Mouse (Mus musculus): ENCODE data around the gene Cd27. TPM values are rescaled to one million over a fixed set of nuclear protein-coding genes. Genes with fewer than 3 reads are reported as not detected.

Cd27 gene
- total RNA-seq, 2 experiments from 2014 or later = not detected

DNA sequence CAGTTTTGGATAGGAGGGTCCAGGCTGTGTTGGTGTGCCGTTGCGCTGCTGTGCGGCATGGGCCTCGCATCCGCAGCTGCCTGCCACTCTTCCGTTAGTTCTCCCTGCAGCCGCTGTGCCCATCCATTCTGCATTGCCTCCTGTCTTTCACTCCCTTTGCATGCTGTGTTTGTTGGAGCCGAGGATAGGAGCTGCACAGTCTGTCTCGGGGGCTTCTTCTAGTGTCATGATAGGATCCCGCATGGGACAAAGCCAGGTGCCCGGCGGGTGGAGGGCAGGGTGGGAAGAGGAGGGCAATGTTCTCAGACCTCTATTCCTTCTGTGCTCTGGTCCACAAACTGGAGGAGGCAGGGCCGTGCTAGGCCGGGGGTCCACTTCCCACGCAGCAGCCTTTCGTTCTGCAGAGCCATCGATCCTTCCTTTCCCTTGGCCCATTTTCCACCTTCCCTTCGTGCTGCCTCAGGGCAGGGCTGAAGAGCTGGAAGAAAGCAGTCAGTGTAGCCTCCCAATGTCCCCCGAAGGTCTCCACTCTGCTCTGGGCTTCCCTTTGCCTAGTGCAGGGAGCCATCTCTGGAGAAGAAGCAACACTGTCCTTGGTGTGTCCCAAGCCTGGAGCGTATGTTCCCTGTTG is 15.6 kb downstream of the Cd27 start:
- DNase-seq (ENCODE audit: low spot score in 2 of 2) = no peak
- intact Hi-C loops (cut with DNase I) = no loop called here

DNA sequence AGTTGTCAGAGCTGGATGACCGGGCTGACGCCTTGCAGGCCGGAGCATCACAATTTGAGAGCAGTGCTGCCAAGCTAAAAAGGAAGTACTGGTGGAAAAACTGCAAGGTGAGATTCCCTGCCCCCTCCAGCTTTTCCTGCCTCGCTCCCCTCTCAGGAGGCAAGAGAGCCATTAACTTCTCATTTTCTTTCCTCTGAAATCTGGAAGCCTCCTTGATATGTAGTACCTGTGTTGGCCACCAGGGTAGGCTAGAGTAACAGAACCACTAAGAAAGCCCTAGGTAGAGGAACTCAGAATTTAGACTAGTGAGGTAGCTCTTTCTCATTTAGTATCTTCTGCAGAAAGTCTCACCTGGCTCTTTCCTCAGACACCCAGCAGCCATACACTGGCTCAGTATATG is 17.8 kb downstream of the Cd27 start:
- intact Hi-C loops (cut with DNase I) = no loop called here
- peak; percentile 38 to 56 for DNase-seq (ENCODE audit: low spot score in 2 of 2)

DNA sequence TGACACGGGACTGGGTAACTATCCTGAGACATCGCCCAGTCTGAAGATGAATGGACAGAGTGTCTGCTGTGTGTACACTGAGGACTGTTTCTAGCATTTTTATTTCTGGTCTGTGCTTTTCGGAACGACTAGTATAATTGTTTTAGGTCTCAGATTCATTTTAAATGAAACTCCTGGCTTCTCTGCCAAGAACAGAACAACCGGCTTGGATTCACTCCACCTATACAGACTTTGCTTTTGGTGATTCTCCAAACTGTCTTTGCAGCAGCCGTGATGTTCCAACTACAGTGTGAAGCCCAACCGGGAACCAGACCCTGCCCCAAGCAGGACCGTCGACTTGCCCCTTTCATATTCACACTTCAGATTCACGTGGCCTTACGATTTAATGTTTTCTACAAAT is 18.9 kb downstream of the Cd27 start:
- intact Hi-C loops (cut with DNase I) = loop anchor here (2.0 kb wide), 1 partner anchor 53 kb away; no protein-coding TSS in a partner anchor
- peak; percentile 34 to 40 for DNase-seq (ENCODE audit: low spot score in 2 of 2)

DNA sequence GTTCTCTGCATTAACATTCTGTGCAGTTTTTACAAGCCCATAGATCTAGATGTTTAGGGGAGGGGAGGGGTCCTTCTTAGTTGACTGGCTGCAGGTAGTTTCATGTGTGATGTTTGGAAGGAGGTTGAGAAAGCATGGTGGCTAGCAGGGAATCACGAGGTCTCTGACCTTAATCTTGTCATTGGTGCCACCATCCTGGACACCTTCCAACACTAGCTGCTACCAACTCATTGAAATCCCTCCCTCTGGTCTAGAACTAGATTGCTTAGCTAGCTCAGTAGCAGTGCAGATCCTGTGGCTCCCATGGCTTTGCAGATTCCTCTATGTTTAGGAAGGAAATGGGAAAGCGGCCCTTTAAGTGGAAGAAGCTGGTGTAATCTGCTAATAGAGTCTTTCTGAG is 19.9 kb downstream of the Cd27 start:
- DNase-seq (ENCODE audit: low spot score in 2 of 2) = no peak
- intact Hi-C loops (cut with DNase I) = loop anchor here (2.0 kb wide), 1 partner anchor 54 kb away; no protein-coding TSS in a partner anchor

DNA sequence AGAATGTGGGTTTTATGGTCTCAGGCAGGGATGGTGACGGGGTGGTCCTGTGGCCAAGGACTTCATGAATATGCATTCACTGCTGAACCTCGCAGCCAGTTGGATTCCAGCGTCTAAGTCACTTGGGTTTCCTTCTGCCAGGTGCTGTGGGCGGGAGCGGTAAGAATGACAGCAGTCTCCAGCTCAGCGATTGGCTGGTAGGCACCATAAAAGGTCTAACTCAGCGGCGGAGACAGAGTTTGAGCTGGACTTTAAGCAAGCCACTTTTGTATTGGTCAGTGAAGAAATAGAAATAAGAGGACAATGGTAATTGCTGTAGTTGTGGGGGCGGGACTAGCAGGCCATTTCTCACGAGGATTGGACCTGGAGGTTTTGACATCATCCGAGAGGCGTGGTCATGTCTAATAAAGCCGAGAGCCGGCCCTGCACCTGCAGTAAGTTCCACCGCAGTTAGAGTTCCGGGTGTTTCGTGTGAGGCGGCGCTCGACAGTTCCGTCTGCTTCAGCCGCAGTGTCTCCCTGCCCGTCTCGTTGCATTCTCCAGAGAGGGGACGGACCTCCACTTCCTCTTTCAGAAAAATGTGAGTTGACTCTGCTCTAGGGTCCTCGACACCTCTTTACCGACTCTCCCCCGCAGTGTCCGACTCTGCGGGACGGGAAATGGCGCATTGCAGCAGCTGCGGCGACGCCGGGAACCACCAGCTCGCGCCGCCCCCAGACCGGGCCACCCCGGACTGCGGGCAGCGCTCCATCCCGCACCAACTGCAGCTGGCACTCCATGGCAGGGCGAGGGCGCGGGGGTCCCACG is 21.5 kb downstream of the Cd27 start, which contains the start of gene Vamp1:
Gene Vamp1, plus strand, starts transcription at position 404 of the 807 bp plus-strand sequence.
- intact Hi-C loops (cut with DNase I) = no loop called here
- peak; percentile 93 to 96 for DNase-seq (ENCODE audit: low spot score in 2 of 2)

DNA sequence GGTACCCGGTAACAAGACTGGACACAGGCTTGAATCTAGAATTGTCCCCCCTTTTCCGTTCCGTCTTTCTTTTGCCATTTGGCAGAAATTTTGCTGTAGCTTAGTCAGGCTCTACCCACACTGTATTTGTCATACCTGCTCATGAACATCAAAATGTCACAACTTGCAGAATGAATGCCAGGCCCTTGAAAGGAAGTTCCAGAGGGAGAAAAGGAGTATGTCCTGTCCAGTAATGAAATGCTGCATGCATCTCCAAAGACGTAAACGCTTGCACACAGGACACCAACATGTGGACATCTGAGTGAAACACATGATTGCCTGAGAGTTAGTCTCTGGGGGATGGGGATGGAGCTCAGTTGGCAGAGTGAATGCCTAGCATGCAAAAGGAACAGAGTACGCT is 23.1 kb downstream of the Cd27 start:
- intact Hi-C loops (cut with DNase I) = no loop called here
- DNase-seq (ENCODE audit: low spot score in 2 of 2) = no peak

DNA sequence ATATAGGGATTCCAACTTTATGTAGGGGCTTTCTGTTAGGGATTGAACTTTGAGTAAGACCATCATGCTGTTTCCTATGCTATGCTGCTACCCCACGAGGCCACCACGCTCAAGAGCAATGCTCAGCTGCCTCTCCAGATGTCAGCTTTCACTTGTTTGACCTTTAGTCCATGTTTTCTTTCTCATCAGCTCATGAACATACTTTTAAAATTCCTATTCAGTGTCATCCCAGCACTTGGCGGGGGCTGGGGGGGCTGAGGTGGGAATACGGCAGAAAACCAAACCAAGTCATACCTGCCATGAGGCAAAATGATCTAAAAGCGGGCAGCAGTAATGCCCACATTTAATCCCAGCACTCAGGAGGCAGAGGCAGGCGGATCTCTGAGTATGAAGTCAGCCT is 23.7 kb downstream of the Cd27 start:
- intact Hi-C loops (cut with DNase I) = no loop called here
- no peak for DNase-seq (ENCODE audit: low spot score in 2 of 2)

DNA sequence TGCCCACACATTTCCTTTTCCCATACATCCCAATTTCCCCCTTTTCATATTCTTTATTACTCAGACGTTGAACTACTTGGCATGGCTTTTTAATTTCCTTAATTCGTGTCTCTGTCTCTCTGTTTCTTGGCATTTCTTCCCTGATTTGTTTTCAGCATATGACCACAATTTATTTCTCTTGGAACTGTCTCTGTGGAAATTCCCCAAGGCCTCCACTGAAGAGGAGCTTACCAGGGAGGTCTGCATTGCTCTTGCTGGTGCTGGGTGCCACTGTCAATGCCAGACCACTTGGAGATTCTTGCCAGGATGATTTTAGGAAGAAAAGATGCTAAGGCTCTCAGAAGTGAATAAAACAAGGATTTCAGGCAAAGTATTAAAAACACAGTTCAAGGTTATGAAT is 24.2 kb downstream of the Cd27 start:
- intact Hi-C loops (cut with DNase I) = no loop called here
- no peak for DNase-seq (ENCODE audit: low spot score in 2 of 2)

DNA sequence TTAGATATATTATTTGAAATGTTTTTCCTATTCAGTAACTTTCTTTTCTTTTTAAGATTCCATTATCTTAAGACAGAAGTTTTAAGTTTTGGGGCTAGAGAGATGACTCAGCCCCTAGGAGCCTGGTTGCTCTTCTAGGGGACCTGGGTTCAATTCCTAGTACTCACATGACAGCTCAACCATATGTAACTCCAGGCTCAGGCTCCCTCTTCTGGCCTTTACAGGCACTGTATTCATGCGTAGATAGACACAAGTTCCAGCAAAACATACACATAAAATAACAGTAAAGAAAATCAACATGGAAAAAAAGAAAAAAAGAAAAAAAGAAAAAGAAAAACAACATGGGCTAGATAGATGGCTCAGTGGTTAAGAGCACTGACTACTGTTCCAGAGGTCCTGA is 26.4 kb downstream of the Cd27 start:
- intact Hi-C loops (cut with DNase I) = no loop called here
- DNase-seq (ENCODE audit: low spot score in 2 of 2) = no peak

DNA sequence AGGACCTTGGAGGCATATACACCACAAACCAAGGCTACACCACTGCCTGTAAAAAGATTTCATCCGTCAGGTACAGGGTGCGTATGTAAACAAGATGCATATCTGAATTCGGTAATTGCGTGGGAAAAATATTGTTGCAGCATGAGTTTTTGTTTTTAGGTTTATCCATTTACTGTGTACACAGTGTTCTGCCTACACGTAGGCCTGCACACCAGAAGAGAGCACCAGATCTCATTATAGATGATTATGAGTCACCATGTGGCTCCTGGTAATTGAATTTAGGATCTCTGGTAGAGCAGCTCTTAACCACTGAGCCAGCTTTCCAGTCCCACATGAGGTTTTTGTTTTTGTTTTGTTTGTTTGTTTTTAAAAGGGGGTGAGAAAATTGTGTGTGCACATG is 39.6 kb downstream of the Cd27 start:
- intact Hi-C loops (cut with DNase I) = no loop called here
- no peak for DNase-seq (ENCODE audit: low spot score in 2 of 2)

DNA sequence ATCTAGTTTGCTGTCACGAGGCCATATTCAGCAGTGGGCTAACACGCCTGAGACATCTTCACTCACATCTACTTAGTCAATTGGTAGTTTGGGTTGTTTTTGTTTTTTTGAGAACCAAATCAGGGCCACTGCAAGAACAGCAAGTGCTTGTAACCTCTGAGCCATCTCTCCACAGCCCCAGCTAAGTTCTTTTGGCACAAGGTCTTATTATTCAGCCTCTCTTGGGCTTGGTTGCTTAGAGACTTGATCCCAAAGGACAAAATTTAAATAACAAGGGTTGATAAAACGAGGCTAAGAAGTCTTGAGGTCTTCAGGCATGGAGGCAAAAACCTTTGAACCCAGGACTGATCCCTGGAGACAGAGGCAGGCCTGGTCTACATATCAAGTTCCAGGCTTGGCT is 40.5 kb downstream of the Cd27 start:
- DNase-seq (ENCODE audit: low spot score in 2 of 2) = no peak
- intact Hi-C loops (cut with DNase I) = no loop called here

DNA sequence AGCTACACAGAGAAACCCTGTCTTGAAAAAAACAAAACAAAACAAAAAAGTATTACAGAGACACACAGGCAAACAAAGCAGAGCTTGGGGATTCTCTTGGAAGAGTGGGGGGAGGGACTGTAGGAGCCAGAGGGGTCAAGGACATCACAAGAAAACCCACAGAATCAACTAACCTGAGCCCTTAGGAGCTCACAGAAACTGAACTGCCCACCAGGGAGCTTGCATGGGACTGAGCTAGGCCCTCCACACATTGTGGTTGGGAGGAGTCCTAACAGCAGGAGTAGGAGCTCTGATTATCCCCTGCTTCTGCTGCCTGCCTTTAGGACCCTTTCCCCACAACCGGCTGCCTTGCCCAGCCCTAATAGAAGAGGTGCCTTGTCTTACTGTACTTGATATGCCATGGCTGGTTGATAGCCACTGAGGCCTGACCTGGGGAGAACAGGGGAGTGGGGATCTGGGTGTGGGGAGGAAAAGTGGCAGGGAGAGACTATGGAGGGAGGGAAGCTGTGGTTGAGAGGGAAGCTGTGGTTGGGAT is 41.2 kb downstream of the Cd27 start:
- DNase-seq (ENCODE audit: low spot score in 2 of 2) = no peak
- intact Hi-C loops (cut with DNase I) = no loop called here

DNA sequence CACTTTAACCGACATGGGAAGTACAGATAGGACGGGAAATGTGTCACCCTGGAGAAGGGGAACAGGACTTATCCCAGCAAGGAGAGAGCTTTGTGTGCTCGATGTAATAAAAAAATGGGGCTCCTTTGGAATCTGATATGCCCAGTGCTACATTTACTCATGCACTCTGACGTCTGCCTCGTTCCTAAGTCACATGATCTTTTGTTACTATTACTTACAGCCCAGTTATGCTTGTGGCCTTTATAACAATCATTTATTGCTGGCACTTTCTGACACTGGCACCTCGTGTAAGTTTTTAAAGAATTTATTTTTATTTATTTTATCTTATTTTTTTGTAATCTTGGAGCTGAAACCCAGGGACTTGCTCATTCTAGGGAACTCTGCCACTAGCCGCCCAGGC is 43.4 kb downstream of the Cd27 start:
- DNase-seq (ENCODE audit: low spot score in 2 of 2) = no peak
- intact Hi-C loops (cut with DNase I) = no loop called here

DNA sequence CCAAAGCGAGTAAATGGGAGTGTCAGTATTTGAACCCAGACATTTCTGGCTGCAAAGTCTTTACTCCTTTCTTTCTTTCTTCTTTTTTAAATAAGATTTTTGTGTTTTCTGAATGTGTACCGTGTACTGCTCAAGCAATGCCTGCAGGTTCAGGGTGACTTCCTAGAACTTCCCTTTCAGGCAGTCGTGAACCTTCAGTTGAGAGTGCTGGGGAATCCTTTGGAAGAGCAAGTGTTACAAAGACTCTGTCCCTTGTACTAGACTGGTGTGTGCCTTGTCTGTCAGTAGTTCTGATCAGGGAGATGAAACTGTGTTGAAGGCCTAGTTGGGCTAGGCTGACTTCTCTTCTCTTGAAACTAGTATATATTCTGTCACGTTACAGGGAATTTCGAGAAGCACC is 44.0 kb downstream of the Cd27 start:
- intact Hi-C loops (cut with DNase I) = no loop called here

DNA sequence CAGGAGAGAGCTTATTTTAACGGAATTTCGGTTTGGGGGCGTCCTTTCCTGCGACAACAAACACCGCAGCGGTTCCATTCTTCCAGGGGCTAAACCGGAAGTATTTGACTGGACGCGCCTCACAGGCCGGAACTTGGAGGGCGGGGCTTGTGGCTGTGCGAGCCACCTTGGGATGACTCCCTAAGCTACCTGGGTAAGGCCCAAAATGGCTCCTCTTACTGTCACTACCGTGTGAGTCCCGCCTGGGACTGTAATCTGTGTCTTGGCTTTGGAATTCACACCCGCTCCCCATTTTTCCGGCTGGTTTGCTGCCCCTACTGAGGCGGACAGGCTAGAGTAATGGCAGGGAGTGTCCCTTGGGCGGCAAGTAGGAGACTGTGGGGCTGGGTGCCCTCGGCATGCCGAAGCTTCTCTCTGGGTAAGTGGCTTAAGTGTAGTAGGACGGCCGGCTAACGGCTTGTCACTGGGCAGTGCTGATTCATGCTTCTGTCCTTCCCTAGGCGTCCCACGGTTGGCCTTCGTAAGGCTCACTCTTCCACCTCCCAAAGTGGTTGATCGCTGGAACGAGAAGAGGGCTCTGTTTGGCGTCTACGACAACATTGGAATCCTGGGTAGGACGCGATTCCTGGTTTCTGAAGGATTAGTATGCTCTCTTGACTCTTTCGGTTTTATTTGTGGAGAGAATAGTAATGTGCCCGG is 44.6 kb downstream of the Cd27 start:
- DNase-seq (ENCODE audit: low spot score in 2 of 2) = peak; percentile 90 to 93
- intact Hi-C loops (cut with DNase I) = no loop called here

More for the DNA sequence above, 44.0 kb downstream of the Cd27 start:
- no peak for DNase-seq (ENCODE audit: low spot score in 2 of 2)

DNA sequence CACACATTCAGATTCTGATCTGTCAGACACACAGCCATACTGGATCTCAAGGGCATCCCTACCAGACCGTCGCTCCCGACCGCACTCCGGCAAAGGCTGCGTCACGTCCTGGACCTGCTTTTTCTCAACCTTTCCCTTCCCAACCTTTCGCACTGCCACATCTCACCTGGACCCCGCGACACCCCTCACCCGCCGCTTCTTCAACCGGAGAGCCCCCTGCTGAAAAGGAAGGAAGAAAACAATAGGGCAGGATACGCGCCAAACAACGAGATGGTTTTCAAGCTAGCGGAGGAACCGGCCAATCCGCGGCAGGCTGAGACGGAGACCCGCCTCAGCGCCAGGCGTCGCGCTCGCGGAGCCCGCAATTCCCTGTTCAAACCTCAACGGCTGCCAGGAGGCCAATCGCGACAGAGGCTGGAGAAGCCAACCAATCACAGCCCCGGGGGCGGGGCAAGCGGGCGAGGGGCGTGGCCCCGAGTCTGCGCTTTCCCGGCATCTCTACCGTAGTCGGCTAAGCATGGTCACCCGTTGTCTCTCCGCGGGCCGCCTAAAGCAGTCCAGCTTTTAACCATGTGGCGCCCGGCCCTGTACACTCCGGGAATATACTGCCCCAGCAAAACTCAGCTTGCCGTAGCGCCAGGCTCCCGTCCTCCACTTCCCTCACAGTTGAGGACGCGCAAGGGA is 45.3 kb downstream of the Cd27 start, which contains the start of the genes Ncapd2 and Mrpl51:
Gene Ncapd2, minus strand, starts transcription at position 370 of the 684 bp plus-strand sequence.
Gene Mrpl51, plus strand, starts transcription at position 470 of the 684 bp plus-strand sequence.
- DNase-seq (ENCODE audit: low spot score in 2 of 2) = peak; percentile 96
- intact Hi-C loops (cut with DNase I) = no loop called here

DNA sequence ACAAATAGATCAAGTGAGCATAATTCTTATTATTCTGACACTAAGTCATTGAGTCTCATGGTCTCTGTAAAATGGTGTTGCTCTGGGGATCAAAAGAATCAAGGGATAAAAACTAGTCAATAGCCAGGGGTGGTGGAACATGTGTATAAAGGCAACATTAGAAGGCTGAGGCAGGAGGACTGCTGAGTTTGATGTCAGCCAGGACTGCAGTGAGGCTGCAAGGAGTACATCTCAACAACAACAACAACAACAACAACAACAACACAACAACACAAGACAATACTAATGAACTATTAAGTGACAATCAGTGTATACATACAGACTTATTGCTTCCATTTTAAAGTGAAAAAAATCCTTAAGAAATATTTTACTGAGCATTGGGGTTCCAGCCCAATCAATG is 46.0 kb downstream of the Cd27 start:
- DNase-seq (ENCODE audit: low spot score in 2 of 2) = no peak
- intact Hi-C loops (cut with DNase I) = no loop called here

DNA sequence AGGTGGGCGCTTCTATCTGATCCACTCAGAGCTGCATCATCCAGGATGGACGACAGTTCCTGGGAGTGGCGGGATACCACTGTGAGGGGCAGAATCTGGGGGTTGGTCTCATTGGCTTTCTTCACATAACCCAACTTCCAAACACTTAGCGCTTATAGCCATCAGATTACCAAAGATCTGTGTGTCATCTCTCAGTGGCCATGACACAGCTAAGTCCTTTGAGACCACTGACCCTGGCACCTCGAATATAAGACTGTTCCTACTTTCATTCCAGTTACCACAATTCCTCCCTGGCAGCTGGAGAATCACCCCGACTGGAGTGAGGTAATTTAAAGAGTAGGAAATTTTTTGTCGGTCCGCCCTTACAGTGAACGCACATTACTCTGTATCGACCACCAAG is 50.6 kb downstream of the Cd27 start:
- no peak for DNase-seq (ENCODE audit: low spot score in 2 of 2)
- intact Hi-C loops (cut with DNase I) = no loop called here
